Mouse (Mus musculus) fat pad, adult 2 months (tissue): ENCODE measurements at regions not wholly inside any gene's neighbourhood (a gene's known extent, or its start where the extent isn't known, plus 50 kb on each side); places are given as distances from the start of the nearest gene placed in this dataset.

ENCODE experiments used
- DNase-seq: peaks from one replicate; pipeline ENCODE4 v3.0.0-alpha.2; 2011; ENCODE audit warnings: low read depth, low spot score; ENCODE audit errors: extremely low read depth

GRCm38 (mm10) chrX:133505683-133506082, 183.1 kb downstream of the Pcdh19 start:
- no peak for DNase-seq

DNA sequence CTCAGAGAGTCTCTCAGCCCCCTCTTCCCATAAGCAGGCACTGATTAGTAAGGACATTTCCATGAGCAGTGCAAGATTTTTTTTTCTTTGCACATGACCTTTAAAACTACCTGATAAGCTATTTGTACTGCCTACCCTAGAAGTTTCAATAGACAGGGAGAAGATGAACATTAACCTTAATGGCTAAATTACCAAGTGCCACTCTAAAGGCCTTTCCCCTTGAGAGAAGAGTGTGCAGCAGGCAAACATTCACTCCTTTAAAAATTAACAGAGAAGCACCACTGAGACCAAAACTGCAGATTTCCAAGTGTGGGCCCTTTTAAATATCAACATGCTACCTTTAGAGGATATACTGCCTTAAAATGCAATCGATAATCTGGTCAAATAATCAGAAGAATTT, 226.9 kb downstream of the Pcdh19 start:
- DNase-seq: no peak

GRCm38 (mm10) chrX:133447417-133447816, 241.4 kb downstream of the Pcdh19 start:
- DNase-seq: no peak

DNA sequence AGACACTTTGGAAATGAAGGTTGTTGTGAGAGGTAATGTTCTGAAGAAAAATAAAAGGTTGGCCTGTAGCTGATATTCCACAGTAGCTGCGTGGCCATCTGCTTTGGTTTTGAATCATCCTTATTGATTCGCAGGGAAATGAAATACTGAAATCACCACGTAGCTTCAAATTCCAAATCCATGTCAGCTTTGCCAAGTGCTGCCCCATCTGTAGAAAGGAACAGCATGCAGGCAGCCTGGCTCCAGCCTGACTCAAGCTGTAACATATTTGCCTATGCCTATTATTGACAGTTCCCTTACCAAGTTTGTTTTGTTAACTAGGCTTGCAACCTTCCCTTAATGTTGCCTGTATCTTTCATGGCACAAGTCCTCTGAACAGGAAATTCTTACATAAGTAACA, 286.3 kb downstream of the Pcdh19 start:
- no peak for DNase-seq

- DNase-seq: peak; percentile 14
These were observed 301.0 kb downstream of the Pcdh19 start for GRCm38 (mm10) chrX:133387791-133388190.

DNA sequence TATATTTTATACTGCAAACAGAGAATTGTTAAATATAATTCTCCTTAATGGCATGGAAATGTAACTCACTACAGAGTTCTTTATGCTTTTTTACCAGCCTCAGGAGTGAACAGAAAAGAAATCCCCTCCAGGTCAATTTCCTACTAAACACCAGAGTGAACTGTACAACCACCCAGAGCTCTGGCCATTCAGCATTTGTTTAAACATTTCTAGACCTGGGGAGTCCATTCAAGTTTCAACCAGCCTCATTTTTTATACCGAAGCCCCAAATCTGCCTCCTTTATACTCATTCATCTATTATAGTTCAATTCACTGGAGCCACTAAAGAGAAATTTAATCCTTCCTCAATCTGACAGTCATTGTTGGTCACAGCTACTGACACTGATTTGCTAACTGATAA, 314.8 kb downstream of the Pcdh19 start:
- DNase-seq: no peak

- no peak for DNase-seq
These were observed 315.7 kb downstream of the Pcdh19 start for GRCm38 (mm10) chrX:133373047-133373446.

DNA sequence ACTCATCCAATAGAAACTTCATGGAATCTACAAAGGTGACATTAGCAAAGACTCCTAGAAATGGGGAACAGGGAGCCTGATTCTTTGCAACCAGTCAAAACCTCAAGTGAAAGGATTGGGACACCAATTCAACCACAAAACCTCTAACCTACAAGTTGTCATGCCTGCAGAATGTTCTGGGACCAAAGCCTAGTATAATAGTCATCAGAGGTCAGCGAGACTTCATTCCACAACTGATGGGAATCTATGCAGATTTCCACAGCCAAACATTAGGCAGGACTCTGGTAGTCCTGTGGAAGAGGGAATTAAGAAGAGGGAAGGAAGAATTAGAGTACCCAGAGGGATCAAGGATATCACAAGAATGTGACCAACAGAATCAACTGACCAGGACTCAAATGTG, 316.4 kb downstream of the Pcdh19 start:
- no peak for DNase-seq

DNA sequence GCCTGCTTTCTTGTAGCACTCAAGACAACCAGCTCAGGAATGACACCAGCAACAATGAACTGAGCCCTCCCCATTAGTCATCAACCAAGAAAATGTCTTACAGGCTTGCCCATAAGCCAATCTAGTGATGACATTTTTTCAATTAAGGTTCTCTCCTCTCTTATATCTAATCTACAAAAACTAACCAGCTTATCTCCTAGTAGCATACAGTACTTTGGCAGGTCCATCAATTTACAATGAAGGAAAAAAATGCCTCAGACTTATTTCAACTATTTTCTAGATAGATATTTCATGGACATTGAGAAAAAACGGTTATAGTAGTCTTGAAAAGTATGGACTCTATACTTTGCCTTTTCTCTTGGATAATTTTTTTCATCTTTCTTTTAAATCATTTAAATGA, 328.0 kb downstream of the Pcdh19 start:
- DNase-seq: no peak
